Mouse (Mus musculus): Measurements from ENCODE around the gene Top2b. TPM values are rescaled to one million over a fixed set of nuclear protein-coding genes. Genes with fewer than 3 reads are reported as not detected.
A peak's percentile ranks its signal among the peaks of the same experiment; 100 is the strongest.

Top2b gene
- polyA plus RNA-seq, 1 experiment, result 136 TPM

GRCm38 (mm10) chr14:16480621-16481020 lies 115.6 kb downstream of the Top2b start:
- TF ChIP-seq POLR2A (IDR thresholded peaks at IDR 0.05; ENCODE audit: borderline replicate concordance, extremely low read depth, insufficient read depth, insufficient read length, poor library complexity, severe bottlenecking) (no peak), CTCF (IDR thresholded peaks at IDR 0.05; ENCODE audit: borderline replicate concordance, extremely low read depth, insufficient read depth, insufficient read length) (no peak)
- no peak for DNase-seq (ENCODE audit: low read depth)

- peak; percentile 81 for DNase-seq (ENCODE audit: low read depth)
- TF ChIP-seq POLR2A (IDR thresholded peaks at IDR 0.05; ENCODE audit: borderline replicate concordance, extremely low read depth, insufficient read depth, insufficient read length, poor library complexity, severe bottlenecking), result no peak
These were observed 118.8 kb downstream of the Top2b start for GRCm38 (mm10) chr14:16483656-16484380.

Other genes with a start within 250 kb of the Top2b start
- gene Ngly1, start 115.9 kb upstream of the Top2b start, polyA plus RNA-seq (2012; rRNA removed), result 13.0 and 13.7 TPM in 2 replicates
- gene Oxsm, start 115.4 kb upstream of the Top2b start, polyA plus RNA-seq (2012; rRNA removed), result 3.2 and 4.3 TPM in 2 replicates